Mouse (Mus musculus) R1 (cell line): ENCODE measurements at regions not wholly inside any gene's neighbourhood (a gene's known extent, or its start where the extent isn't known, plus 50 kb on each side); places are given as distances from the start of the nearest gene placed in this dataset.
A peak's percentile ranks its signal among the peaks of the same experiment; 100 is the strongest.

Experiments used
- DNase-seq: peaks from one replicate; pipeline ENCODE4 v3.0.0-alpha.2; 2018; ENCODE audit warnings: low read depth, low spot score

- peak; percentile 18 for DNase-seq
These were observed 1195.4 kb downstream of the Defb40 start for GRCm38 (mm10) chr8:17782650-17783049.

- no peak for DNase-seq
These were observed 1196.3 kb downstream of the Defb40 start for GRCm38 (mm10) chr8:17781559-17782283.

GRCm38 (mm10) chr8:17775411-17775810, 1202.6 kb downstream of the Defb40 start:
- DNase-seq, result no peak

- DNase-seq, result peak; percentile 25
These were observed 1204.7 kb downstream of the Defb40 start for GRCm38 (mm10) chr8:17773311-17773710.

- DNase-seq, result no peak
These were observed 1210.5 kb downstream of the Defb40 start for GRCm38 (mm10) chr8:17767441-17768007.

- no peak for DNase-seq
These were observed 1253.4 kb downstream of the Defb40 start for GRCm38 (mm10) chr8:17724672-17725071.

- DNase-seq, result no peak
These were observed 1268.9 kb downstream of the Defb40 start for GRCm38 (mm10) chr8:17709162-17709561.

GRCm38 (mm10) chr8:17708409-17708808, 1269.6 kb downstream of the Defb40 start:
- DNase-seq, result no peak

- DNase-seq, result no peak
These were observed 1273.8 kb downstream of the Defb40 start for GRCm38 (mm10) chr8:17704289-17704688.

GRCm38 (mm10) chr8:17700362-17700761, 1277.7 kb downstream of the Defb40 start:
- DNase-seq, result no peak

- DNase-seq, result no peak
These were observed 1287.8 kb downstream of the Defb40 start for GRCm38 (mm10) chr8:17690074-17690848.

GRCm38 (mm10) chr8:17689641-17690040, 1288.4 kb downstream of the Defb40 start:
- no peak for DNase-seq

- no peak for DNase-seq
These were observed 1291.0 kb downstream of the Defb40 start for GRCm38 (mm10) chr8:17687084-17687483.

- no peak for DNase-seq
These were observed 1313.5 kb downstream of the Defb40 start for GRCm38 (mm10) chr8:17664371-17665141.

GRCm38 (mm10) chr8:17659753-17660361, 1318.2 kb downstream of the Defb40 start:
- no peak for DNase-seq

- DNase-seq, result peak; percentile 20
These were observed 1324.3 kb downstream of the Defb40 start for GRCm38 (mm10) chr8:17653786-17654185.

GRCm38 (mm10) chr8:17647559-17647958, 1330.5 kb downstream of the Defb40 start:
- DNase-seq, result no peak

- no peak for DNase-seq
These were observed 1356.9 kb downstream of the Defb40 start for GRCm38 (mm10) chr8:17621109-17621508.

- DNase-seq, result no peak
These were observed 1359.2 kb downstream of the Defb40 start for GRCm38 (mm10) chr8:17618846-17619245.

GRCm38 (mm10) chr8:17618147-17618546, 1359.9 kb downstream of the Defb40 start:
- no peak for DNase-seq

GRCm38 (mm10) chr8:17602861-17603260, 1375.2 kb downstream of the Defb40 start:
- no peak for DNase-seq
